Mouse (Mus musculus): ENCODE data around the gene Olfr412. TPM values are rescaled to one million over a fixed set of nuclear protein-coding genes. Genes with fewer than 3 reads are reported as not detected.
A peak's percentile ranks its signal among the peaks of the same experiment; 100 is the strongest.

Gene Olfr412
- polyA plus RNA-seq, 1 experiment: not detected

- Histone ChIP-seq H3K27ac (ENCODE audit: insufficient read depth, low read length) (no peak overlapping the region), H3K9me3 (replicated peaks; ENCODE audit: control insufficient read depth, insufficient read depth, low read length, poor library complexity, severe bottlenecking) (no peaks in the 10 kb centered on the region), H3K9ac (ENCODE audit: low read depth, poor library complexity, severe bottlenecking) (no peak overlapping the region), H3K36me3 (ENCODE audit: control insufficient read depth, insufficient read depth, low read length, poor library complexity, severe bottlenecking) (no peaks in the 10 kb centered on the region), H3K4me1 (ENCODE audit: control insufficient read depth, insufficient read depth, low read length) (no peaks in the 10 kb centered on the region), H3K27me3 (ENCODE audit: control insufficient read depth, insufficient read depth, low read length, poor library complexity, severe bottlenecking) (no peaks in the 10 kb centered on the region), H3K4me3 (ENCODE audit: low read depth, low read length) (no peak overlapping the region)
- TF ChIP-seq CTCF (IDR thresholded peaks at IDR 0.05; ENCODE audit: low read depth, low read length) (peak; percentile 60), EP300 (IDR thresholded peaks at IDR 0.05; ENCODE audit: insufficient read depth, low read depth, low read length) (no peak)
Observed at GRCm38 (mm10) chr11:74376847-74377246, 15.0 kb downstream of the Olfr412 start.

- no peaks in the 10 kb centered on the region for H3K9me3 ChIP-seq (replicated peaks; ENCODE audit: control insufficient read depth, insufficient read depth, low read length, poor library complexity, severe bottlenecking)
Observed at GRCm38 (mm10) chr11:74379166-74379873, 17.5 kb downstream of the Olfr412 start.

DNA sequence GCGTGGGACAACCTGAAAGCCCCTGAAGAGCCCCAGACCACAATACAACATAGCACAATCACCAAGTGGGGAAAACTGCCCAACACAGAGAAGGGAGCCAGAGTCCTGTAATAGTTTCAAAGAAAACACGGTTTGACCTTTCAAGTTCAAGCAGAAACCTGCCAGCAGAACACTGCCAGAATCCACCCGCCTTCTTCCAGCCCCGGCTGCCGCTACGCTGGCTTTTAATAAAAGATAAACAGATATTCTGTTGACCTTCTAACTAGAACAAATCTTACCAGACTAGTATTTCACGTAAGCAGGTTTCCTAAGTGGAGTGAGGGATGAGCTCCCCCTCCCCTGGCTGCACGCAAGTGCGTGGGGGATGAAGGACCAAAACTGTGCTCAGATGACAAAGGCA is 23.8 kb downstream of the Olfr412 start:
- H3K27ac ChIP-seq (ENCODE audit: insufficient read depth, low read length): no peak overlapping the region

More at GRCm38 (mm10) chr11:74379166-74379873, 17.5 kb downstream of the Olfr412 start:
- TF ChIP-seq EP300 (IDR thresholded peaks at IDR 0.05; ENCODE audit: insufficient read depth, low read depth, low read length) (no peak), CTCF (IDR thresholded peaks at IDR 0.05; ENCODE audit: low read depth, low read length) (no peak), POLR2A (IDR thresholded peaks at IDR 0.05; ENCODE audit: insufficient read depth, low read length) (no peak)
- Histone ChIP-seq H3K9ac (ENCODE audit: low read depth, poor library complexity, severe bottlenecking) (no peak overlapping the region), H3K27ac (ENCODE audit: insufficient read depth, low read length) (no peak overlapping the region), H3K4me1 (ENCODE audit: control insufficient read depth, insufficient read depth, low read length) (no peaks in the 10 kb centered on the region), H3K27me3 (ENCODE audit: control insufficient read depth, insufficient read depth, low read length, poor library complexity, severe bottlenecking) (no peaks in the 10 kb centered on the region), H3K36me3 (ENCODE audit: control insufficient read depth, insufficient read depth, low read length, poor library complexity, severe bottlenecking) (no peaks in the 10 kb centered on the region), H3K4me3 (ENCODE audit: low read depth, low read length) (no peak overlapping the region)

DNA sequence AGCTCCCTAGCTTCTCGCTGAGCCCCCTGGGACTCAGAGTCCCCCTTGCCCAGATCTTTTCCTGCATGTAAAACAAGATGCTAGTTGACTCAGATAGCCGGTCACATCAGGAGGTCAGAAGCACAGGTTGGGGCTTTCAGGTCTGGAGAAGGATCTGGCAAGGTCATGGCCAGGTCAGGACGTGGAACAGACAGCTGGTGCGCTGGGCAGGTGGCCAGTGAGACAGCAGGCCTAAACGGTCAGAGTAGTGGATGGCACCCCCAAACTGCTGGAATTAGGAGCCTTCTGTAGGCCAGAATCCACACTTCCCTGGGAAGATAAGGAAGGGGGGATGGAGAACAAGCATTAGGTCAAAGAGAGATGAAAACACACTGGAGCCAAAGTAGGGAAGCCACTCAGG is 25.3 kb downstream of the Olfr412 start:
- Histone ChIP-seq H3K27me3 (ENCODE audit: control insufficient read depth, insufficient read depth, low read length, poor library complexity, severe bottlenecking) (no peaks in the 10 kb centered on the region), H3K9ac (ENCODE audit: low read depth, poor library complexity, severe bottlenecking) (no peak overlapping the region), H3K36me3 (ENCODE audit: control insufficient read depth, insufficient read depth, low read length, poor library complexity, severe bottlenecking) (no peaks in the 10 kb centered on the region), H3K4me1 (ENCODE audit: control insufficient read depth, insufficient read depth, low read length) (no peaks in the 10 kb centered on the region), H3K9me3 (replicated peaks; ENCODE audit: control insufficient read depth, insufficient read depth, low read length, poor library complexity, severe bottlenecking) (no peaks in the 10 kb centered on the region), H3K4me3 (ENCODE audit: low read depth, low read length) (no peak overlapping the region), H3K27ac (ENCODE audit: insufficient read depth, low read length) (no peak overlapping the region)
- TF ChIP-seq CTCF (IDR thresholded peaks at IDR 0.05; ENCODE audit: low read depth, low read length): no peak
- no peak for TF ChIP-seq POLR2A (IDR thresholded peaks at IDR 0.05; ENCODE audit: insufficient read depth, low read length)
- no peak for TF ChIP-seq EP300 (IDR thresholded peaks at IDR 0.05; ENCODE audit: insufficient read depth, low read depth, low read length)

More for the DNA sequence above, 23.8 kb downstream of the Olfr412 start:
- no peak overlapping the region for H3K9ac ChIP-seq (ENCODE audit: low read depth, poor library complexity, severe bottlenecking)
- no peaks in the 10 kb centered on the region for H3K9me3 ChIP-seq (replicated peaks; ENCODE audit: control insufficient read depth, insufficient read depth, low read length, poor library complexity, severe bottlenecking)
- H3K27me3 ChIP-seq (ENCODE audit: control insufficient read depth, insufficient read depth, low read length, poor library complexity, severe bottlenecking): no peaks in the 10 kb centered on the region
- no peak overlapping the region for H3K4me3 ChIP-seq (ENCODE audit: low read depth, low read length)
- H3K36me3 ChIP-seq (ENCODE audit: control insufficient read depth, insufficient read depth, low read length, poor library complexity, severe bottlenecking): no peaks in the 10 kb centered on the region
- TF ChIP-seq CTCF (IDR thresholded peaks at IDR 0.05; ENCODE audit: low read depth, low read length) (no peak), POLR2A (IDR thresholded peaks at IDR 0.05; ENCODE audit: insufficient read depth, low read length) (no peak)
- H3K4me1 ChIP-seq (ENCODE audit: control insufficient read depth, insufficient read depth, low read length): no peaks in the 10 kb centered on the region

GRCm38 (mm10) chr11:74391899-74392298 is 30.0 kb downstream of the Olfr412 start:
- no peak overlapping the region for H3K9ac ChIP-seq (ENCODE audit: low read depth, poor library complexity, severe bottlenecking)
- TF ChIP-seq CTCF (IDR thresholded peaks at IDR 0.05; ENCODE audit: low read depth, low read length) (no peak), POLR2A (IDR thresholded peaks at IDR 0.05; ENCODE audit: insufficient read depth, low read length) (no peak), EP300 (IDR thresholded peaks at IDR 0.05; ENCODE audit: insufficient read depth, low read depth, low read length) (no peak)
- H3K4me1 ChIP-seq (ENCODE audit: control insufficient read depth, insufficient read depth, low read length): no peaks in the 10 kb centered on the region
- no peak overlapping the region for H3K27ac ChIP-seq (ENCODE audit: insufficient read depth, low read length)
- no peaks in the 10 kb centered on the region for H3K36me3 ChIP-seq (ENCODE audit: control insufficient read depth, insufficient read depth, low read length, poor library complexity, severe bottlenecking)
- H3K4me3 ChIP-seq (ENCODE audit: low read depth, low read length): no peak overlapping the region
- no peaks in the 10 kb centered on the region for H3K27me3 ChIP-seq (ENCODE audit: control insufficient read depth, insufficient read depth, low read length, poor library complexity, severe bottlenecking)
- H3K9me3 ChIP-seq (replicated peaks; ENCODE audit: control insufficient read depth, insufficient read depth, low read length, poor library complexity, severe bottlenecking): no peaks in the 10 kb centered on the region

DNA sequence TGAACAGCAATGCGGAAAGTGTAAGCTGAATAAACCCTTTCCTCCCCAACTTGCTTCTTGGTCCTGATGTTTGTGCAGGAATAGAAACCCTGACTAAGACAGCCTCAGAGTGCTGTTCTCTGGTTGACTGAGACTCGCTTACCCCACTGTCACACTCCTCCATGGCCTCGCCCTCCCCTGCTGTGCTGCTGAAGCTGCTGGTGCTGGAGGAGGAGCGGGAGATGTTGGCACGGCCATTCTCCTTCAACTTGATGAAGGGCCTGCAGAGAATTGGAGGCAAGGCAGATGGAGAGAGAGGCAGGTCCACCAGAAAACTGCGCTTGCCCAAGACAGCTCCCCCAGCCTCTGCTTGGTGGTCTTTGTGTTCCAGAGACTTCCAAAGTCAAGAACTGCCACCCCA is 31.0 kb downstream of the Olfr412 start:
- no peak overlapping the region for H3K27ac ChIP-seq (ENCODE audit: insufficient read depth, low read length)
- H3K4me3 ChIP-seq (ENCODE audit: low read depth, low read length): no peak overlapping the region
- H3K27me3 ChIP-seq (ENCODE audit: control insufficient read depth, insufficient read depth, low read length, poor library complexity, severe bottlenecking): no peaks in the 10 kb centered on the region
- H3K9ac ChIP-seq (ENCODE audit: low read depth, poor library complexity, severe bottlenecking): no peak overlapping the region
- H3K4me1 ChIP-seq (ENCODE audit: control insufficient read depth, insufficient read depth, low read length): no peaks in the 10 kb centered on the region
- TF ChIP-seq POLR2A (IDR thresholded peaks at IDR 0.05; ENCODE audit: insufficient read depth, low read length) (no peak), EP300 (IDR thresholded peaks at IDR 0.05; ENCODE audit: insufficient read depth, low read depth, low read length) (no peak), CTCF (IDR thresholded peaks at IDR 0.05; ENCODE audit: low read depth, low read length) (no peak)
- H3K36me3 ChIP-seq (ENCODE audit: control insufficient read depth, insufficient read depth, low read length, poor library complexity, severe bottlenecking): no peaks in the 10 kb centered on the region
- H3K9me3 ChIP-seq (replicated peaks; ENCODE audit: control insufficient read depth, insufficient read depth, low read length, poor library complexity, severe bottlenecking): no peaks in the 10 kb centered on the region

Measured in ES-Bruce4 (cell line).